Mouse (Mus musculus): Measurements from ENCODE around the gene Eif1ax. TPM values are rescaled to one million over a fixed set of nuclear protein-coding genes. Genes with fewer than 3 reads are reported as not detected.
"Not testable (repeated sequence)": the region's sequence is repeated elsewhere in the genome, so short reads cannot be mapped to it uniquely, and the experiment has no call there.

Gene Eif1ax
- polyA plus RNA-seq, 1 experiment from 2014 or later, result 96.1 TPM

DNA sequence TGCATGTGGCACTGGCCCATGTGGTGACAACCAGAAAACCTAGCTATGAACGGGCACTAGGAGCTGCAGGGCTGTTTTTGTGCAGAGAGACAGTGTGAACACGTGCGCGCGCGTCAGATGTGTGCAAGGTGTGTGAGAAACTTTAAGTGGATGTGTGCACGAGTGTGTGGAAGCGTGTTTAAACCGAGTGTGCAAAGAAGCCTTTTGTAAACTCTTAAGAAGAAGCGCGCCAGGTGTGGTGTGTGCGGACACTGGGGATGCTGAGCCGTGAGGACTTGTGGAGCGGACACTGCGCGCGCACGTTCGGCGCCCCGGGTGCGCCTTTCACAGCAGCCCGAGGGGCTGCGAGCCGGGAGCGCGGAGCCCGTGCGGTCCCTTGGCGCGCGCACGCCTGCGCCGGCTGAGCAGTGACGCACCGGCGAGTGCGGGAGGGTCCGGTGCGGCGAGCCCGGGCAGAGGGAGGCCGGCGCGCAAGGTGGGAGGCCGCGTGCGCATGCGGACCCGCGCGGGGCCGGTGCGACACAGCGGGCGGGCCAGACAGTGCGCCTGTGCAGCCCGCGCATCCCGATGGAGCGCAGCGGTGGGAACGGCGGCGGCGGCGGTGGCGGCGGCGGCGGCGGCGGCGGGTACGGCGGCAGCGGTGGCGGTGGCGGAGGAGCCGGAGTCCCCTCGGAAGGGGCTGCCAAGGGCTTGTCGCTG lies 42.3 kb downstream of the Eif1ax start, which contains the start of gene Map7d2:
Gene Map7d2, plus strand, starts transcription at position 443 of the 699 bp plus-strand sequence.
- Histone ChIP-seq H3K9ac (replicated peaks; ENCODE audit: low read length) (peak within 1 kb of the TSS; percentile 62), H3K36me3 (ENCODE audit: control insufficient read depth, insufficient read depth, low read length) (no peaks in the 10 kb centered on the region), H3K4me3 (replicated peaks; ENCODE audit: low read depth, low read length) (peak within 1 kb of the TSS; percentile 55), H3K4me2 (ENCODE audit: low read length) (peak within 1 kb of the TSS; percentile 63), H3K27ac (replicated peaks; ENCODE audit: low read depth, low read length) (peak within 1 kb of the TSS; percentile 70), H3K9me3 (ENCODE audit: control insufficient read depth, low read length) (no peaks in the 10 kb centered on the region), H3K27me3 (ENCODE audit: control insufficient read depth, insufficient read depth, low read length) (no peaks in the 10 kb centered on the region), H3K4me1 (ENCODE audit: control insufficient read depth, insufficient read depth, low read length) (no peaks in the 10 kb centered on the region)
- peak; percentile 90 for ATAC-seq (ENCODE audit: low FRiP score, low TSS enrichment)
- peak; percentile 81 for DNase-seq
- 19% methylated on average over 29 of the region's 83 CpGs for WGBS

DNA sequence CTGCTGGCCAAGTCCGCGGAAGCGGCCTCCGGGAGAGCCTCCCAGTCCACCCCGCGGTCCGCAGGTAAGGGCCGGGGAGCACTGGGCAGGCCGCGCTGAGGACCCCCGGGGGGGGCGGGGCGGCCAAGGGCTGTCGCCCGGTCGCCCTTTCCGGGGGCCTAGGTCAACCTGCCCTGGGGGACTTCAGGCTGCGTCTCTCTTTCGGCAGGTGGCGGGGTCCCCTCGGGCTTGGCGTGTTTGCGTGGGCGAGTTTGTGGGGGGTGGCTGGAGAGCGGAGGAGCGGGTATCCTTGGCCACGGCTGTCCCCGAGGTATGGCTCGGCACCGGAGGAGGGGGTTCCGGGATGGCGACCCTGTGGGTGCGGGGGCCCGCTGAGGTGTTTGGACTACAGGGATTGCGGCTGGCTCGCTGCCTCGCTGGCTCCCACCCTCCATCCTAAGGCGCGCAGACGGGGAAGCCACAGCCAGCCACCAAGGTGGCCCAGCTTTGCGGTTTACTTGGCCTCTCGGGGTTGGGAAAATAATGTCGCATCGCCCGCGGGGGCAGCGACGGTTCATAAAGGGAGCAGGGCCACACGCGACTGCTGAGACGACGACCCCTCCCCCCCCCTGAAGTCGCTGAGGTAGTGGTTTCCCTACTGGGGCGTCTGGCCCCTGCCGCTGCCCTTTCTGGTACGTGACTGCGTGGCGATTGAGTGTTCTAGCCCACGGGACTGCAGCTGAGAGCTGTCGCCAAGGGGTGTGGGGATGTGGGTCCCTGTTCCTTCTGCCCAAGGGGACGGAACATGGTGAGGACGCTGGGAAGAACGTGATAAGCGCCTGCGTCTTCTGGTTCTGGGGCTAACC lies 43.1 kb downstream of the Eif1ax start:
- Histone ChIP-seq H3K4me1 (ENCODE audit: control insufficient read depth, insufficient read depth, low read length) (no peaks in the 10 kb centered on the region), H3K9me3 (ENCODE audit: control insufficient read depth, low read length) (no peaks in the 10 kb centered on the region), H3K4me3 (replicated peaks; ENCODE audit: low read depth, low read length) (peak overlapping the region; percentile 55), H3K9ac (replicated peaks; ENCODE audit: low read length) (peak overlapping the region; percentile 62), H3K27ac (replicated peaks; ENCODE audit: low read depth, low read length) (peak overlapping the region; percentile 70), H3K27me3 (ENCODE audit: control insufficient read depth, insufficient read depth, low read length) (no peaks in the 10 kb centered on the region), H3K4me2 (ENCODE audit: low read length) (peak overlapping the region; percentile 63), H3K36me3 (ENCODE audit: control insufficient read depth, insufficient read depth, low read length) (no peaks in the 10 kb centered on the region)
- DNase-seq (peak; percentile 41), ATAC-seq (ENCODE audit: low FRiP score, low TSS enrichment) (peak; percentile 84)
- WGBS, result 24% methylated on average over 50 of the region's 65 CpGs

DNA sequence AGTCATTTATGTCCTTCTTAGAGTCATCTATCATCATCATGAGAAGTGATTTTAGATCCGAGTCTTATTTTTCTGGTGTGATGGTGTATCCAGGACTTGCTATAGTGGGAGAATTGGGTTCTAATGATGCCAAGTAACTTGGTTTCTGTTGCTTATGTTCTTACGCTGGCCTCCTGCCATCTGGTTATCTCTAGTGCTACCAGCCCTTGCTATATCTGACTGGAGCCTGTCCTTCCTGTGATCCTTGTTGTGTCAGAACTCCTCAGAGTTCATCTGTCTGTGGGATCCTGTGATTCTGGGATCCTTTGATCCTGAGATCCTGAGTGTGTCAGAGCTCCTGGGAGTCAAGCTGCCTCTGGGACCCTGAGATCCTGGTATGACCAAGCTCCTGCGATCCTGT lies 58.5 kb downstream of the Eif1ax start:
- not testable (repeated sequence) for ATAC-seq (ENCODE audit: low FRiP score, low TSS enrichment); DNase-seq
- WGBS, result 93% methylated on average over 3 of the region's 3 CpGs

More for the DNA sequence above, 58.5 kb downstream of the Eif1ax start:
- not testable (repeated sequence) for H3K4me3 ChIP-seq (replicated peaks; ENCODE audit: low read depth, low read length); H3K27me3 ChIP-seq (ENCODE audit: control insufficient read depth, insufficient read depth, low read length); H3K36me3 ChIP-seq (ENCODE audit: control insufficient read depth, insufficient read depth, low read length); H3K9me3 ChIP-seq (ENCODE audit: control insufficient read depth, low read length); H3K9ac ChIP-seq (replicated peaks; ENCODE audit: low read length); H3K4me1 ChIP-seq (ENCODE audit: control insufficient read depth, insufficient read depth, low read length); H3K27ac ChIP-seq (replicated peaks; ENCODE audit: low read depth, low read length); H3K4me2 ChIP-seq (ENCODE audit: low read length)

Other genes with a start within 250 kb of the Eif1ax start
- 6.7 and 7.5 TPM in 2 replicates for gene Rps6ka3, start 161.9 kb upstream of the Eif1ax start, polyA plus RNA-seq (2014; fragmentation: Nextera tagmentation; extraction: Ambion mirVana)
- 31.5 and 32.7 TPM in 2 replicates for gene Map7d2, start 42.4 kb downstream of the Eif1ax start, polyA plus RNA-seq (2014; fragmentation: Nextera tagmentation; extraction: Ambion mirVana)
- 28.3 and 29.1 TPM in 2 replicates for gene Bclaf3, start 154.5 kb downstream of the Eif1ax start, polyA plus RNA-seq (2014; fragmentation: Nextera tagmentation; extraction: Ambion mirVana)

All from midbrain, embryonic 14.5 days (tissue).